Mouse (Mus musculus): ENCODE data around the gene Fzd7. TPM values are rescaled to one million over a fixed set of nuclear protein-coding genes. Genes with fewer than 3 reads are reported as not detected.

Gene Fzd7
- polyA plus RNA-seq, 1 experiment from 2014 or later: 5.4 TPM

DNA sequence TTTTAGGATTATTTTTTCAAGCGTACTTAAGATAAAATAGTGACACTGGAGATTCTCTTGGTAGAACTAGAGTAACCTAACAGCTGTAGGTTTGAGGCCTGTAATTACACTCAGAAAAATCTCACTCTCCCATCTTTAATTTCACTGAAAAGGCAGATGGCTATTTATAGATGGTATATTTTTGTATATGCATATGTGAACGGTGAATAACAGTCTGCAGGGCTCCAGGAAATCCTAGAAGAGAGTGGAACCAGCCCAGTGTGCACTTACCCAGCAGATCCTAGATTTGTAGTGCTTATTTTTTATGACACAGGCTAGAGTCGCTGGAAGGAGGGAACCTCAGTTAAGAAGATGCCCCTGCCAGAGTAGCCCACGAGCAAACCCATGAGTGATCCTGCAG lies 6.8 kb downstream of the Fzd7 start:
- H3K4me1 ChIP-seq (ENCODE audit: control insufficient read depth in 2 of 2, insufficient read depth in 2 of 2, low read length in 2 of 2): peaks cover 11 to 24% of the 10 kb centered on the region in 2 experiments
- 39% methylated on average over 4 of the region's 4 CpGs for WGBS

DNA sequence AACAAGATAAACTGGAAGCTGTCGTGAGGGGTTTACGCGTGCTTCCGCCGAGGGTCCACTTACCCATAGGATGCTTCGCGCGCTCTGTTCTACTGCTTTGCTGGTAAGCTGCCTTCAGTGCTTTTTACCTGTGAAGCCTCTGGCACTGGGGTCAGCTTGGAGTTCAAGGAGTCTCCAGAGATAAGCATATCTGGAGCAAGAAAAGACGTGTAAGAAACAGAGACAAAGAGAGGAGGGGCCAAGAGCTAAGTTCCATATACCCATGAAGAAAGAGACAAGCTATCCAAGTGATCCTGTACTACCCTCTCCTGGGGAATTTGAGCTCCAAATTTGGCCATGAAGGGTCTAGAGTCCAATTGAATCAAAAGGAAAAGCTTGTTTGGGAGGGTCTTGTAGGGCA lies 9.3 kb downstream of the Fzd7 start:
- 66% methylated on average over 9 of the region's 9 CpGs for WGBS
- no peak overlapping the region for H3K27ac ChIP-seq (replicated peaks in 1 of 2; ENCODE audit: control insufficient read depth in 1 of 2, insufficient read depth in 1 of 2, low read depth in 2 of 2, low read length in 2 of 2)
- no peak overlapping the region for H3K9ac ChIP-seq (ENCODE audit: low read length)
- H3K27me3 ChIP-seq (ENCODE audit: control insufficient read depth, insufficient read depth, low read length): no peaks in the 10 kb centered on the region
- no peak overlapping the region for H3K4me3 ChIP-seq (ENCODE audit: control insufficient read depth in 1 of 2, insufficient read depth in 1 of 2, low read depth in 1 of 2, low read length in 2 of 2)
- H3K4me1 ChIP-seq (ENCODE audit: control insufficient read depth in 2 of 2, insufficient read depth in 2 of 2, low read length in 2 of 2): peaks cover 7 to 23% of the 10 kb centered on the region in 2 experiments
- H3K36me3 ChIP-seq (ENCODE audit: control insufficient read depth, insufficient read depth, low read length): no peaks in the 10 kb centered on the region
- H3K4me2 ChIP-seq (ENCODE audit: low read length): no peak overlapping the region
- ATAC-seq (ENCODE audit: insufficient number of reproducible peaks, insufficient read depth, low FRiP score, low read depth): no peak
- no peaks in the 10 kb centered on the region for H3K9me3 ChIP-seq (ENCODE audit: control insufficient read depth, low read length)

More for the DNA sequence above, 6.8 kb downstream of the Fzd7 start:
- no peak for ATAC-seq (ENCODE audit: insufficient number of reproducible peaks, insufficient read depth, low FRiP score, low read depth)
- Histone ChIP-seq H3K27me3 (ENCODE audit: control insufficient read depth, insufficient read depth, low read length) (peaks cover 10% of the 10 kb centered on the region), H3K36me3 (ENCODE audit: control insufficient read depth, insufficient read depth, low read length) (no peaks in the 10 kb centered on the region), H3K4me2 (ENCODE audit: low read length) (no peak overlapping the region), H3K9ac (ENCODE audit: low read length) (peak overlapping the region; percentile 44; the same call in 1 of the 2 replicates), H3K4me3 (ENCODE audit: control insufficient read depth in 1 of 2, insufficient read depth in 1 of 2, low read depth in 1 of 2, low read length in 2 of 2) (no peak overlapping the region), H3K9me3 (ENCODE audit: control insufficient read depth, low read length) (no peaks in the 10 kb centered on the region), H3K27ac (replicated peaks in 1 of 2; ENCODE audit: control insufficient read depth in 1 of 2, insufficient read depth in 1 of 2, low read depth in 2 of 2, low read length in 2 of 2) (no peak overlapping the region; a peak in 1 of 4 replicates)

DNA sequence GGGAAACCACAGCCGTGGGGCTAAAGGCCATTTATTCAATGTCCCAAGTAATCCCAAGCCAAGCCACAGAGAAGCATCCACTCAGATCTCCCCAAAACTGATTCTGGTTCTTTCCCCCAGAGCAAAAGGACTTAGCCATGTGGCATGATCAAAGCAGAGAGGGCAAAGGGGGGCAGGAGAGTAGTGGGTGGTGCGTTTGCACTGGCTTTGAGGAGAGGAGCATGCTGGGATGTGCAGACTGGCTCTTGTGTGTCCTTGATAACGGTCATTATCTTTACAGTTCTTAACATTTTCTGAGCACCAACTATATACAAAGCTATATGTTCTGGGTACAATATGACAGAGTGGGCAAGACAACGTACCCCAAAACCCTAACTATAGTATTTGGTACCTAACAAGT lies 10.2 kb downstream of the Fzd7 start:
- no peak for ATAC-seq (ENCODE audit: insufficient number of reproducible peaks, insufficient read depth, low FRiP score, low read depth)
- WGBS: 67% methylated on average over 4 of the region's 4 CpGs

DNA sequence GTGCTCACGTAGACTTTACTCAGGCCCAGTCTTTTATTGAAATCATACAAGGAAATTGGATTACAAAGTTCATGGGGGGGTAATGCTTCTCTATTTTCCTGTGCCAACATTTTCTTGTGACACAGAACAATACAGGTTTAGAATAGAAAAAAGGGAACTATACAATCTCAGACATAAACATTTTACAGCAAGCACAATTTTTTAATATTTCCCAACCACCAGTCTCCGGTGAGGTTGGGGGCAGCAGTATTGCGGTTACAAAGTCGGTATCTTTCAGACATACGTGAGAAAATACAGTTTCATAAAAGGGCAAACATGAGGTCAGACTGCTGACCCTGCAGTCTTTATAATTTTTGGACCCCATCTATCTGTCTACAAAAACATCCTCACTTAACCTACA lies 13.7 kb downstream of the Fzd7 start:
- Histone ChIP-seq H3K9me3 (ENCODE audit: control insufficient read depth, low read length) (no peaks in the 10 kb centered on the region), H3K36me3 (ENCODE audit: control insufficient read depth, insufficient read depth, low read length) (no peaks in the 10 kb centered on the region), H3K4me2 (ENCODE audit: low read length) (no peak overlapping the region), H3K9ac (ENCODE audit: low read length) (no peak overlapping the region), H3K4me1 (ENCODE audit: control insufficient read depth in 2 of 2, insufficient read depth in 2 of 2, low read length in 2 of 2) (no peaks in the 10 kb centered on the region), H3K27me3 (ENCODE audit: control insufficient read depth, insufficient read depth, low read length) (0 out of 2 replicates have a peak, but pooled peaks cover 4% of the 10 kb centered on the region), H3K4me3 (ENCODE audit: control insufficient read depth in 1 of 2, insufficient read depth in 1 of 2, low read depth in 1 of 2, low read length in 2 of 2) (no peak overlapping the region), H3K27ac (replicated peaks in 1 of 2; ENCODE audit: control insufficient read depth in 1 of 2, insufficient read depth in 1 of 2, low read depth in 2 of 2, low read length in 2 of 2) (no peak overlapping the region)
- WGBS: 88% methylated on average over 5 of the region's 5 CpGs
- no peak for ATAC-seq (ENCODE audit: insufficient number of reproducible peaks, insufficient read depth, low FRiP score, low read depth)

More for the DNA sequence above, 10.2 kb downstream of the Fzd7 start:
- Histone ChIP-seq H3K4me2 (ENCODE audit: low read length) (no peak overlapping the region), H3K4me1 (ENCODE audit: control insufficient read depth in 2 of 2, insufficient read depth in 2 of 2, low read length in 2 of 2) (peaks cover 7 to 20% of the 10 kb centered on the region in 2 experiments), H3K27ac (replicated peaks in 1 of 2; ENCODE audit: control insufficient read depth in 1 of 2, insufficient read depth in 1 of 2, low read depth in 2 of 2, low read length in 2 of 2) (no peak overlapping the region), H3K9ac (ENCODE audit: low read length) (no peak overlapping the region), H3K4me3 (ENCODE audit: control insufficient read depth in 1 of 2, insufficient read depth in 1 of 2, low read depth in 1 of 2, low read length in 2 of 2) (no peak overlapping the region), H3K27me3 (ENCODE audit: control insufficient read depth, insufficient read depth, low read length) (no peaks in the 10 kb centered on the region), H3K36me3 (ENCODE audit: control insufficient read depth, insufficient read depth, low read length) (no peaks in the 10 kb centered on the region), H3K9me3 (ENCODE audit: control insufficient read depth, low read length) (no peaks in the 10 kb centered on the region)

DNA sequence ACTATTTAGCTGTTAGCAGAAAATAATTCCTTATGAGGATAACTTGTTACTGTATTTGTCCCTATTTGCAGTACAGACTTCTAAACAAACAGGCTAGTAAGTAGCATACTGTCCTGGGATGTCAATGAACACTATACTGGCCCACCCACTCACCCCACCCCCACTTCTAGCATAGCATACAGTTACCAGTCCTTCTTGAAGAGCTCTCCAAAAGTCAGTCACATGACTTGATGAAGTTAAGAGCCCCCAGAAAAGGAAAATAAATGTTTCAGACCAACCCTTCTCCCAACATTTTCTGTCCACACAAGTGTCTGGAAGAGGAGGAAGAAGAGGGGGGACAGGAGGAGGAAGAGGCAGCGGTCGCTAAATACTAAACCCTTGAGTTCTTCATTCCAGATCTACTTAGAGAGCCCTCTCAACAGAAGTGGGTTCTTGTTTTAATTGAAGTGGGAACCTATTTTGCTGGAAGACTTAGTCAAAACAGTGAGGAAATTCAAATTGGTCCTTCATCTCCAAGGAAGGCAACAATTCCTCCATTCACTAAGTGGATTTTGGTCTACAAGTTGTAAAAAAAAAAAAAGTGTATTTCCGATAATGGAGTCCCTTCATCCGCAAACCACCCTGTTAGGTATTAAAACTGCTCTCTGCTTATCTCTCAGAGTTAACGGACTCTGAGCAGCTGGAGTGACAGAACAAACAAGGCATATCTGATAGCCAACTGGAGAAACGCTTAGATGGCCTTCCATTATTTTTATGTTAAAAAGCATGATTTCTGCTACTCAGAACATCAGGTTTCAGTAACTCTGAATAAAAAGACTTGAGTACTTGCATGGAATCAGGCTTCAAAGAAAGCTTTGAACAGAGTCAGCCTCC lies 15.8 kb downstream of the Fzd7 start:
- ATAC-seq (ENCODE audit: insufficient number of reproducible peaks, insufficient read depth, low FRiP score, low read depth): no peak

DNA sequence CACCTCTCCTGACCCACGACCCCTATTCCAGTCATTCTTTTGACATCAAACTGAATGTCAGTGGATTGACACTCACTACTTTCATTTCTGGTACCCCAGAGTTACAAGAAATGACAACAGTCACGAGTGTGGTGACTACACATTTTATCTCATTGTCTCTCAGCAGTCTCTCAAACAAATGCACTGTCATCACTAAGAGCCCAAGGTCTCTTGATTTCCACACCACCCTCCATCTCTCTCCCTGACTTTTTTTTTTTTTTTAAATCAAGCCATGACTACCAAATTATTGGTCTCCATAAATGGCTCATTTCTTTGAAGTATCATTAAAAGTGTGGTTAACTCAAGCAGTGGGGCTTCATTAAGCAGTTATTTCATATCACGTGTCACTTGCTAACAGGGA lies 17.1 kb downstream of the Fzd7 start:
- WGBS: 60% methylated on average over 3 of the region's 3 CpGs
- H3K27ac ChIP-seq (replicated peaks in 1 of 2; ENCODE audit: control insufficient read depth in 1 of 2, insufficient read depth in 1 of 2, low read depth in 2 of 2, low read length in 2 of 2): no peak overlapping the region

More for the DNA sequence above, 15.8 kb downstream of the Fzd7 start:
- Histone ChIP-seq H3K9me3 (ENCODE audit: control insufficient read depth, low read length) (no peaks in the 10 kb centered on the region), H3K4me2 (ENCODE audit: low read length) (no peak overlapping the region), H3K27ac (replicated peaks in 1 of 2; ENCODE audit: control insufficient read depth in 1 of 2, insufficient read depth in 1 of 2, low read depth in 2 of 2, low read length in 2 of 2) (no peak overlapping the region), H3K36me3 (ENCODE audit: control insufficient read depth, insufficient read depth, low read length) (no peaks in the 10 kb centered on the region), H3K4me1 (ENCODE audit: control insufficient read depth in 2 of 2, insufficient read depth in 2 of 2, low read length in 2 of 2) (no peaks in the 10 kb centered on the region), H3K4me3 (ENCODE audit: control insufficient read depth in 1 of 2, insufficient read depth in 1 of 2, low read depth in 1 of 2, low read length in 2 of 2) (no peak overlapping the region), H3K9ac (ENCODE audit: low read length) (no peak overlapping the region), H3K27me3 (ENCODE audit: control insufficient read depth, insufficient read depth, low read length) (0 out of 2 replicates have a peak, but pooled peaks cover 4% of the 10 kb centered on the region)
- WGBS: 42% methylated on average over 6 of the region's 6 CpGs

DNA sequence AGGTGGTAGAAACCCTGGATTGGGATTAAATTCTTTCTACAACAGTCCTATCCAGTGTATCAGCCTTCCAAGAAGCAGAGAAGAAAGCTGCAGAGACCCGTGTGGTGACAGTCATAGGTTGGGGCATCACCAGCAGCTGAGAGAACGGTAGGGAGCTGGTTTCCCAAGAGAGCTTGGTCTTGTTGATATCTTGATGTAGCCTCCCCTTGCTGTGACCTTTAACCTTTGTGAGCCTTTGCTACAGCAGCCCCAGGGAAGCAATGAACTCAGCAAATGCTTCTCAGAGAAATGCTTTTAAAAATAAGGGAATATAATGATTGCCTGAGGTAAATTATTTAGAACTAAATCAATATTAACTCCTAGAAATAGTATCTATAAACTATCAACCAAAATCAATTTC lies 20.1 kb downstream of the Fzd7 start:
- no peak overlapping the region for H3K4me2 ChIP-seq (ENCODE audit: low read length)
- 0 out of 2 replicates have a peak, but pooled peaks cover 4% of the 10 kb centered on the region for H3K27me3 ChIP-seq (ENCODE audit: control insufficient read depth, insufficient read depth, low read length)
- WGBS: 50% methylated on average over 2 of the region's 2 CpGs
- H3K4me1 ChIP-seq (ENCODE audit: control insufficient read depth in 2 of 2, insufficient read depth in 2 of 2, low read length in 2 of 2): no peaks in the 10 kb centered on the region
- H3K9me3 ChIP-seq (ENCODE audit: control insufficient read depth, low read length): no peaks in the 10 kb centered on the region
- H3K9ac ChIP-seq (ENCODE audit: low read length): no peak overlapping the region
- H3K36me3 ChIP-seq (ENCODE audit: control insufficient read depth, insufficient read depth, low read length): no peaks in the 10 kb centered on the region
- ATAC-seq (ENCODE audit: insufficient number of reproducible peaks, insufficient read depth, low FRiP score, low read depth): no peak
- no peak overlapping the region for H3K27ac ChIP-seq (replicated peaks in 1 of 2; ENCODE audit: control insufficient read depth in 1 of 2, insufficient read depth in 1 of 2, low read depth in 2 of 2, low read length in 2 of 2)
- H3K4me3 ChIP-seq (ENCODE audit: control insufficient read depth in 1 of 2, insufficient read depth in 1 of 2, low read depth in 1 of 2, low read length in 2 of 2): no peak overlapping the region

More for the DNA sequence above, 17.1 kb downstream of the Fzd7 start:
- H3K4me3 ChIP-seq (ENCODE audit: control insufficient read depth in 1 of 2, insufficient read depth in 1 of 2, low read depth in 1 of 2, low read length in 2 of 2): no peak overlapping the region
- 0 out of 2 replicates have a peak, but pooled peaks cover 4% of the 10 kb centered on the region for H3K27me3 ChIP-seq (ENCODE audit: control insufficient read depth, insufficient read depth, low read length)
- H3K9me3 ChIP-seq (ENCODE audit: control insufficient read depth, low read length): no peaks in the 10 kb centered on the region
- H3K9ac ChIP-seq (ENCODE audit: low read length): no peak overlapping the region
- H3K4me2 ChIP-seq (ENCODE audit: low read length): no peak overlapping the region
- no peak for ATAC-seq (ENCODE audit: insufficient number of reproducible peaks, insufficient read depth, low FRiP score, low read depth)
- H3K36me3 ChIP-seq (ENCODE audit: control insufficient read depth, insufficient read depth, low read length): no peaks in the 10 kb centered on the region
- no peaks in the 10 kb centered on the region for H3K4me1 ChIP-seq (ENCODE audit: control insufficient read depth in 2 of 2, insufficient read depth in 2 of 2, low read length in 2 of 2)

All from heart, embryonic 14.5 days (tissue).